Mouse (Mus musculus): Measurements from ENCODE around the gene Tnfrsf26.

DNA sequence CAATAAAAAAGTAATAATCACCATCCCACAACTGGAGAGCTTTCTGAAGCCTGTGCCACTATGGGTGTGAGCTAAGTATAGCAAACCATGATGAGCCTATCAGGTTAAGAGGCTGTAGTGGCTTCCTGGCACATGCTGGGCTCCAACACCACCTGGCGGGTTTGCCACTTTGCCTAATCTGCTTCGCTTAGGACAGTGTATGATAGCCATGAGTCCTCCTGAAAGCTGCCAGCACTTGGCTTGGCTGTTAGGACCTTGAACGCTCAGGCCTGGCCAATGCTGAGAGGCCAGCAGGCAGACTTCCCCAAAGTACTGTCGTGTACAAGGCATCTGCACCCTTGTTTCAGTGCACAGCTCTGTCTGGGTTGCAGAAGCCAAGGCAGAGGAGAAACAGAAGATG, 40.5 kb downstream of the Tnfrsf26 start:
- no peak for TF ChIP-seq CTCF (IDR thresholded peaks at IDR 0.05; ENCODE audit: control insufficient read depth, insufficient read depth, low read length)
- TF ChIP-seq POLR2A (IDR thresholded peaks at IDR 0.05; ENCODE audit: borderline replicate concordance, control insufficient read depth, low read depth, low read length) = no peak

Data from bone marrow, adult 2 months (tissue).